Mouse (Mus musculus): ENCODE measurements around the gene Thrap3. TPM values are rescaled to one million over a fixed set of nuclear protein-coding genes. Genes with fewer than 3 reads are reported as not detected.

Gene Thrap3
- polyA plus RNA-seq, 1 experiment from 2014 or later, result 345 TPM

DNA sequence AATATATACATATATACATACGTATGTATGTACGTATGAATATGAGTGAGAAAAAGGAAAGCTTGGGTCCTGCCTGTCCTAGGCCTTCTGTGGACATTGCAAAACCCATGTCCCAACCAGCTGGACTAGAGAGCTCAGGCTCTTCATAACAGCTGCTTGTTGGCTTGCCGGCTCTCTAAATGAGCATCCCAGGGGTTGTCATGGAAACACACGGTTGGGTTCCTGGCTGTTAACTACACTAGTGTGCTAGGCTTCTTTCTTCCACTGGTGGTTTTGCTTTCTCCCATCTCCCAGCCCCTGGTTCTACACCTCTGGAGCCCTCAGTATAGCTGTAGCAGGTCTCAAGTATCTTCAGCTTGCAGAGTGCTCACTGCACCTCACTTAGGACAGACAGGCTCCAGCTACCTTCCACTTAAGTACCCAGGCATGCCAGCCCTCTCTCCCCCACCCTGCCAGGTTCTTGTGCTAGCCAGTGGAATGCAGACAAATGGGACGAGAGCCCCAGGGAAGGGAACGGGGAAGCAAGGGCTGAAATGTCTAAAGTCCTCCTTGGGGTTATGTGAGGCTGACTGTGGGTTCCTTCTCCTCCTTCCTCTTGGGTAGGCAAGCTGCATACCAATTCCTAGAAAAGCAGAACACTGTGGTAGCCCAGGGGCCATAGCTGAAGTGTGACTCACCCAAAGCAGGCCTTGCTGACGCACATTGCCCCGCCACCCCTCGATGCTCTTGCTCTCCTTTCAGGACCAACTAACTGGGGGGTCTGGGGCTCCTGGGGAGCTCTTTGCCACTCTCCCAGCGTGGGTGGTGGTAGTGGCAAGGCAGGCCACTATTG, 71.1 kb downstream of the Thrap3 start:
- no peak overlapping the region for H3K4me3 ChIP-seq (ENCODE audit: inconsistent target)
- WGBS (ENCODE audit: missing documents), result 26% methylated on average over 9 of the region's 10 CpGs
- H3K27ac ChIP-seq, result peak overlapping the region; percentile 74
- H3K79me2 ChIP-seq (ENCODE audit: inconsistent target), result no peaks in the 10 kb centered on the region
- peaks cover 18% of the 10 kb centered on the region for H3K36me3 ChIP-seq (ENCODE audit: inconsistent target)

DNA sequence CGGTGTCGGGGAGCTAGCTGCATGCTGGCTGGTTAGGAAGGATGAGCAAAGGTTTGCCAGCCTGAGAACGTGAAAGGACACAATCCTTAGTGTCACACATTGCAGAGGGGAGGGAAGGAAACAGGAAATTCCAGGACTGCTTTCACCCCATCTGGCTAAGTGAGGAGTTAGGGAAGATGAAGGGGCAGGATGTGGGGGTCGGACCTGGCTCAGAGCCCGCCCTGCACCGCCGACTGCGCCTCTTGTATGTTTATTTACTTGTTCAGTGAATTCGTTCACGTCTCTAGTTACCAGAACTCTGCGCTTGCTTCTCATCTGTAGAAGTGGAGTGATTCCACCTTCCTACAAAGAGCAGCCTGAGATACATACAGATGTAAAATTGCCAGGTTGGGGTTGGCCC, 72.1 kb downstream of the Thrap3 start:
- Histone ChIP-seq H3K4me3 (ENCODE audit: inconsistent target) (no peak overlapping the region), H3K79me2 (ENCODE audit: inconsistent target) (no peaks in the 10 kb centered on the region), H3K27ac (no peak overlapping the region), H3K36me3 (ENCODE audit: inconsistent target) (peaks cover 23% of the 10 kb centered on the region)
- 95% methylated on average over 11 of the region's 11 CpGs for WGBS (ENCODE audit: missing documents)

DNA sequence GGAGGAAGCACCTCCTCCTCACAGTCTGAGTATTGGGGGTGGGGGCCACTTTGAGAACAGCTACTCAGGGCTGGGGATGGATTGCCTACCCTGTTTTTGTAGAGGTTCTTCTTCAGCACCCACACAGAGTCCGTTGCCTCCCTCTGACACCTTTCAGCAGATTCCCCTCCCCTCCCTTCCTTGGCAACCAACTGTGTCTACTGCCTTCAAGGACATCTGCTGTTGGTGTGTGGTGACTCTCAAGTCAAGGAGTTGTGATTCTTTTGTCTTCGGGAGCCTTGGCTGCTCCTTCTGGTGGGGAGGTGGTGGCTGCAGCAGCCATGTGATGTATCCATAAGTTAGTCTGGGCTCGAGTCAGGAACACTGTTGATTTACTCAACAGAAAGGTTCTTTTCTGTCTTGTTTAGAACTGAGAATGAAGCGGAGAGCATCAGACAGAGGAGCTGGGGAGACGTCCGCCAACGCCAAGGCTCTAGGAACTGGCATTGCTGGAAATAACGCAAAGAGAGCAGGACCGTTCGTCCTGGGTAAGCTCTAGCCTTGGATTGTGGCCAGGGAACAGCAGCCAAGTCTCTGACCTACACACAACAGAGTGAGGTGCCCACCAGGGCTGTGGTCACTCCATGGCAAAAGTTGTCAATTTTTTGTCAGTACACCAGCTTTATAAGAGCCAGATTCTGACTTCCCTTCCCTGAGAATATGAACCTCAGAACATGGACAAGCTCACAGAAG, 79.1 kb downstream of the Thrap3 start:
- Histone ChIP-seq H3K79me2 (ENCODE audit: inconsistent target) (peaks cover 31% of the 10 kb centered on the region; the same call in 1 of the 2 replicates), H3K4me3 (ENCODE audit: inconsistent target) (no peak overlapping the region), H3K27ac (no peak overlapping the region), H3K36me3 (ENCODE audit: inconsistent target) (peaks cover 31% of the 10 kb centered on the region)
- 95% methylated on average over 10 of the region's 10 CpGs for WGBS (ENCODE audit: missing documents)

DNA sequence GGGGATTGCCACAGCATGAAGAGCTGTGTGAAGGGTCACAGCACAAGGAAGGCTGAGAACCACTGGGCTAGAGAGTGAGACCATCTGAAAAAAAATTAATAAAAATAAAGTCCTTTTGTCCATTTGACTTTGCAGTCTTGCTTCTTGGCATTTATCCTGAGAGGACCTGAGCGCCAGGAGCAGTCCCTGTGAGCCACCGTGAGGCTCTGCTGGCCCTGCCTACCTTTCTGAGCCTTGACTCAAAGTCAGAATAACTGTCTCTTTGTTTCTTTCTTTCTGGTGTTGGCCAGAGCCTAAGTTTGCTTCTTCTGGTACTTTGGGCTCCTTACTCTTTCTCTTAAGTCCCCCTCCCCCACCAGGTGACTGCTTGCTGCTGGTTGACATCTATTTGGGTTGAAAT, 82.1 kb downstream of the Thrap3 start:
- Histone ChIP-seq H3K27ac (no peak overlapping the region), H3K79me2 (ENCODE audit: inconsistent target) (peaks cover 60% of the 10 kb centered on the region), H3K36me3 (ENCODE audit: inconsistent target) (peaks cover 30% of the 10 kb centered on the region), H3K4me3 (ENCODE audit: inconsistent target) (no peak overlapping the region)
- WGBS (ENCODE audit: missing documents), result 88% methylated on average over 2 of the region's 2 CpGs

DNA sequence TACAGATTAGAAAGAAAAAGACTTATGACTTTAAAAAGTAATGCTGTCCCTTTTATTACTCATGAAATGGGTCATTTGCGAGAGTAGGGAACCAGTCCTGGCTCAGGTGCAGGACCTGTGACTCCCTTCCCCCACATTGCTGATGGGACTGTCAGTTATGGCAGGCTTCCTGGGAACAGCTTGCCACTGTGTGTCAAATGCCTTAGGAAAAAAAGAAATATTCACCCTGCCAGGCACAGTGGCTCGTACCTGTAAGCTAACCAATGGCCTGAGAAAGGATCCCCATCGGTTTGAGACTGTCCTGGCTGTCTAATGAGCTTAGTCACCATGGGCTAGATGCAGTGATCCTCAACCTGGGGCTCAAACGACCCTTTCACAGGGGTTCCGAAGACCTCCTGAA, 82.5 kb downstream of the Thrap3 start:
- peaks cover 65% of the 10 kb centered on the region for H3K79me2 ChIP-seq (ENCODE audit: inconsistent target)
- no peak overlapping the region for H3K4me3 ChIP-seq (ENCODE audit: inconsistent target)
- no peak overlapping the region for H3K27ac ChIP-seq
- H3K36me3 ChIP-seq (ENCODE audit: inconsistent target), result peaks cover 25% of the 10 kb centered on the region
- 87% methylated on average over 5 of the region's 5 CpGs for WGBS (ENCODE audit: missing documents)

DNA sequence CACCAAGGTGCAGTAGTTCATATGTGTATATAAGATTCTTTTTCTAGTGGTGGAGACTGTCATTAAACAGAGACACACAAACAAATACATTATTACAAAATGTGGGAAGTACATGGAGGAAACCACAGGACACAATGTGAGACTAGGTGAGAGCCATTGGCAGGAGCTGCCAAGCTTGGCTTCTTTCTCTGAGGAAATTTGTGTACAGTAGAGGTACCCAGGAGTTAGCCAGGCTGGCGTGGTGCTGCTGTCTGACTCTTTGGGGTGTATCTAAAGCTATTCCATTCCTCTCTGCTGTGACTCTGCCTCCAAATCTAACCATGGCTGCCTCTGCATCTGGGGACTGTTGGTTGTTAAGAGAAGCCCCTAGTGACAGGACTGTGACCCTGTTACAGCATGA, 83.5 kb downstream of the Thrap3 start:
- no peak overlapping the region for H3K27ac ChIP-seq
- 100% methylated on average over 1 of the region's 1 CpGs for WGBS (ENCODE audit: missing documents)
- no peak overlapping the region for H3K4me3 ChIP-seq (ENCODE audit: inconsistent target)
- H3K36me3 ChIP-seq (ENCODE audit: inconsistent target), result peaks cover 15% of the 10 kb centered on the region; the same call in 1 of the 2 replicates
- peaks cover 75% of the 10 kb centered on the region for H3K79me2 ChIP-seq (ENCODE audit: inconsistent target)

DNA sequence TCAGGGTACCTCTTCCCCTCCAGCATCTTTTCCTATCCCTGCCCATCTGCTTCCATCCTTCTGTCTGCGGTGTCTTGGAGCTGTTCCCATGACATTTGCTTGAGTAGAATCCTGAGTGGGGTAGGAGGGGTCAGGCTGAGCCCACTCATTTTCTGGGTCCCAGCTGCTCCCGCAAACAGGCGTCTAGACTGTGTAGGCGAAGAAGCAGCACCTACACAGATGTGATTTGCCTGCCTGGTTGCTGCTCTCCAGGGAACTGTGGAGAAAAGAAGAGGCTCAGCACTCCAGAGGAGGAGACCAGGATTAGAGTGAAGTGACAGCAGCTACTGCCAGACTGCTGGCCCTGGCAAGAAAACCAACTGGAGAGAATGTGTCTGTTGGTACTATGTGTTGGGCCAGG, 83.9 kb downstream of the Thrap3 start:
- Histone ChIP-seq H3K36me3 (ENCODE audit: inconsistent target) (peaks cover 11% of the 10 kb centered on the region; the same call in 1 of the 2 replicates), H3K79me2 (ENCODE audit: inconsistent target) (peaks cover 79% of the 10 kb centered on the region), H3K4me3 (ENCODE audit: inconsistent target) (no peak overlapping the region), H3K27ac (no peak overlapping the region)
- WGBS (ENCODE audit: missing documents), result 98% methylated on average over 4 of the region's 4 CpGs

DNA sequence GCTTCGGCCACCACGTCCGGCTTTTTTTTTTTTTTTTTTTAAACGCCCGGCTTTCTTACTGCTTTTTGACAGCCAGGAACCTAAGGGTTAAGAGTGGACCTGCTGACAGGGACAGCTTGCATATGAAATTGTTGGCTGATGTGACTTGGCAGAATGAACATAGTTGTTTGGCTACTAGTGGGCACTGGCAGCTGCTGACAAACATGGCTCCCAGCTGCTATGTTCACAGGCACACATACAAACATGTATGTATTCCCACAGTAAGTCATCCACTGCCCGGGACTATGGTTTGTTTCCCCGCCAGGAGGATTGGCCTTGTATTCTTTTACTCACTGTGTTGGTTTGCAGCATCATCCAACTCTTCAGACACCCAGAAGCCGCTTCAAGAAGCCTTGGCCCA, 85.4 kb downstream of the Thrap3 start:
- H3K4me3 ChIP-seq (ENCODE audit: inconsistent target), result no peak overlapping the region
- 0 out of 2 replicates have a peak, but pooled peaks cover 5% of the 10 kb centered on the region for H3K36me3 ChIP-seq (ENCODE audit: inconsistent target)
- 85% methylated on average over 3 of the region's 8 CpGs for WGBS (ENCODE audit: missing documents)
- H3K27ac ChIP-seq, result no peak overlapping the region
- peaks cover 94% of the 10 kb centered on the region for H3K79me2 ChIP-seq (ENCODE audit: inconsistent target)

DNA sequence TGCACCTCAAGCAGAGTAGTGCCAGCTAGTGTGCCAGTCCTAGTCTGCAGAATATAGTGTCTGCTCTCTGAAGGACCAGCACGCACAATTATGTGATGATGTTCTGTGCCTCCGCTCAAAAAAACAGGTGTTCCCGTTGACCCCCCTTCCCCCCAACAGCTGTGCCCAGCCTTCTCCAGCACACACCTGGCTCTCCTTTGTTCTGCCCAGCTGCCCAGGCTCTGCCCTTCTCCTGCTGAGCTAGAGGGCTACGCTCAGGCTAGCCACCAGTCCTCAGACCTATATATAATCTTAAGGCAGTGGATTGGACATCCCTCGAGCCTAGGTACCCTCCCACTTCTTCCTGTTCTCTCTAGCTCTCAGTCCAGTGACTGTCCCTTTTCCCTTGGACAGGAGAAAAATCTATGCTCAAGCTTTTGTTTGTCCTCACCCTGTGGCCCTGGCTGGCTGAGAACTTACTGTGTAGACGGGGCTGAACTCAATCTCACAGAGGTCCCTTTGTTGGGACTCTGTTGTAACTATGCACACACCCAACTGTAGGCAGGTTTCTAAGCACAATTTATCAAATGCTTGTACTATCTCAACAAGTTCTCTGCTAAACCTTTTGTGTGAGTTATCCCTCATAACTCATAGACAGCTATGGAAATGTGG, 86.6 kb downstream of the Thrap3 start:
- WGBS (ENCODE audit: missing documents), result 85% methylated on average over 6 of the region's 6 CpGs
- Histone ChIP-seq H3K4me3 (ENCODE audit: inconsistent target) (no peak overlapping the region), H3K79me2 (ENCODE audit: inconsistent target) (peaks cover 97% of the 10 kb centered on the region), H3K27ac (no peak overlapping the region), H3K36me3 (ENCODE audit: inconsistent target) (0 out of 2 replicates have a peak, but pooled peaks cover 5% of the 10 kb centered on the region)

DNA sequence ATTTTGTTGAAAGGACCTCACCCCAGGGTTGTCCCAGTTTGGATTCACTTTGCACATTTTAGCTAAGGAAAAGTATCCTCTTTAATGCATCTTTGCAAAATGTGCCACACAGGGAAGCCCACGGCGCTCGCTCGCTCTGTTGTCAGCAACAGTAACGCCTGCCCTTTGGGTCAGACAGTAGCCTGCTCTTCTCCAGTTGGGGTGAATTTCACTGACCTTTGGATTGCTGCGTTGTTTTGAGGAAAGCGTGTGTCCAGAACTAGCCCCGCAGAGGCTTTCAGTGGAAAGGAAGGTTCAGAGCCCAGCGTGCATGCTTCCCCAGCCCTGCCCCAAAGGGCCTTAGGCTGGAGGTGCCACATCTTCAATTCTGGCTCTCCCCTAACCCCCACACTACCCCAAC, 87.1 kb downstream of the Thrap3 start:
- Histone ChIP-seq H3K36me3 (ENCODE audit: inconsistent target) (0 out of 2 replicates have a peak, but pooled peaks cover 5% of the 10 kb centered on the region), H3K27ac (no peak overlapping the region), H3K79me2 (ENCODE audit: inconsistent target) (peaks cover 92% of the 10 kb centered on the region), H3K4me3 (ENCODE audit: inconsistent target) (no peak overlapping the region)
- 90% methylated on average over 9 of the region's 9 CpGs for WGBS (ENCODE audit: missing documents)

Other genes with a start within 250 kb of the Thrap3 start
- gene Csf3r, start 178.2 kb downstream of the Thrap3 start, polyA plus RNA-seq (2018), result 16.5 to 106 TPM (median 61.5 TPM) in 3 replicates
- gene Mrps15, start 155.8 kb downstream of the Thrap3 start, polyA plus RNA-seq (2018), result 75.9 to 175 TPM (median 85.2 TPM) in 3 replicates
- gene Oscp1, start 144.2 kb downstream of the Thrap3 start, polyA plus RNA-seq (2018), result 1.3 to 1.4 TPM (median 1.4 TPM) in 3 replicates
- 32.0 to 47.2 TPM (median 38.4 TPM) in 3 replicates for gene Lsm10, start 106.1 kb downstream of the Thrap3 start, polyA plus RNA-seq (2018)
- gene Stk40, start 98.8 kb downstream of the Thrap3 start, polyA plus RNA-seq (2018), result 16.8 to 26.2 TPM (median 19.5 TPM) in 3 replicates
- 4.4 to 20.0 TPM (median 6.2 TPM) in 3 replicates for gene Eva1b, start 55.0 kb downstream of the Thrap3 start, polyA plus RNA-seq (2018)
- 0.38 to 0.59 TPM (median 0.58 TPM) in 3 replicates for gene Sh3d21, start 39.3 kb downstream of the Thrap3 start, polyA plus RNA-seq (2018)
- gene Map7d1, start 53.6 kb upstream of the Thrap3 start, polyA plus RNA-seq (2018), result 105 to 157 TPM (median 139 TPM) in 3 replicates
- gene Trappc3, start 59.6 kb upstream of the Thrap3 start, polyA plus RNA-seq (2018), result 93.4 to 103 TPM (median 95.6 TPM) in 3 replicates
- not detected in 3 replicates for gene Col8a2, start 84.0 kb upstream of the Thrap3 start, polyA plus RNA-seq (2018)
- 12.8 to 27.0 TPM (median 21.1 TPM) in 3 replicates for gene Adprhl2, start 118.9 kb upstream of the Thrap3 start, polyA plus RNA-seq (2018)
- 0.22 to 0.36 TPM (median 0.25 TPM) in 3 replicates for gene Tekt2, start 122.9 kb upstream of the Thrap3 start, polyA plus RNA-seq (2018)
- 9.3 to 11.7 TPM (median 9.4 TPM) in 3 replicates for gene Ago3, start 226.8 kb upstream of the Thrap3 start, polyA plus RNA-seq (2018)